ENCODE assay signal across 8 mouse cellular contexts in the genomic region with DNA sequence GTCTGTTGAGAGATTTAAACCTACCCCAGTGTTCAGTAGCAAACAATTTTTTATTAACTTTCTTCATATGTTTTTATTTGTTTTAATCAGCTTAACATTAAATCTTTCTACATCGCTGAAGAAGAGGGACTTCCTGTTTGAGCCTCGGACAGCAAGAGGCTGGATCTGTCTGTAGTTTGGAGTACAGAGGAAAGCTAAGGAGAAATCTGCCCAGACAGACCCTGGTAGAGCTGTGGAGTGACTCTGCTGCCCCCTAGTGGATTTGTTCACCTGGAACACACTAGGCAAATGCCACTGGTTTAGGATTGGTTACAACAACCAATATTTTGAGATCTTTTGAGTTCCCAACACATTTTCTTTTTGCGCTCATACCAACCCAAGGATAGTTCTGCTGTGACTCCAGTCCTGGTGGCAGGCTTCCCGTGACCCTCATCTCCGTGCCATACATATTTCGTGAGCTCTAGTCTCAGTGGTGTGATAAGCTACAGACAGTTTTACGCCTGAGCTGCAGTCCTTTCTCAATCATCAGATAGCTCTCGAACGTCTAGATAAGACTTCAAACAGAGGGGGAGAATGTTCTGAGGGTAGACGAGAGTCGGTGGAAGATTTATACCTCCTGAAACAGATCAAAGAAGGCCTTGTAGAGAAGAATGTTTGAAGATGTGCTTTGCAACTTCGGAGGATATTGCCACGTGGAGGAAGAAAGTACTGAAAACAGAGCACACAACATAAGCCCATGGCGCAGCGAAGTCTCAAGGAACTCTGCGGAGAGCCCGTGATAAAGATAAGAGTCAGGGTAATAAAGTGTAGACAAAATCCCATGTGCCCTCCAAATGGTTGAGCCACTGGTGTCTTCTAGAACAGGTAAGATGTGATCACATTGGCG.
DNase-seq lines count a peak whose midpoint lies in the region; ATAC-seq and TF ChIP-seq lines count a peak whose summit lies in the region.

No protein-coding gene starts in this region.

- peaks cover 8% of the 10 kb centered on the region for H3K4me1 ChIP-seq in G1E (ENCODE audit: insufficient read depth, low read depth, low read length)
- H3K4me1 ChIP-seq in forebrain, postnatal 0 days (ENCODE audit: insufficient read depth), result no peaks in the 10 kb centered on the region
- H3K4me1 ChIP-seq in lung, adult 2 months (ENCODE audit: control insufficient read depth, insufficient read depth, low read length), result peaks cover 3% of the 10 kb centered on the region

- H3K27me3 ChIP-seq in G1E (ENCODE audit: insufficient read depth, low read length), result peaks cover 9% of the 10 kb centered on the region
- no peaks in the 10 kb centered on the region for H3K27me3 ChIP-seq in forebrain, postnatal 0 days (ENCODE audit: insufficient read depth, low read length)

- no peaks in the 10 kb centered on the region for H3K36me3 ChIP-seq in G1E (replicated peaks)
- H3K36me3 ChIP-seq in forebrain, postnatal 0 days (ENCODE audit: insufficient read depth), result no peaks in the 10 kb centered on the region

- peak; percentile 87 for TF ChIP-seq CTCF in G1E (IDR thresholded peaks at IDR 0.05; ENCODE audit: low read depth, low read length)
- TF ChIP-seq CTCF in forebrain, postnatal 0 days (IDR thresholded peaks at IDR 0.05; ENCODE audit: low read depth), result peak; percentile 95
- peak; percentile 97 for TF ChIP-seq CTCF in layer of hippocampus, adult 2 months (conservative IDR thresholded peaks at IDR 0.05)
- TF ChIP-seq CTCF in lung, adult 2 months (IDR thresholded peaks at IDR 0.05; ENCODE audit: insufficient read depth, low read length), result peak; percentile 82

- WGBS in forebrain, postnatal 0 days, result 57% methylated on average over 18 of the region's 18 CpGs
- WGBS in lung, adult 2 months, result 19% methylated on average over 18 of the region's 18 CpGs

- TF ChIP-seq POLR2A in lung, adult 2 months (IDR thresholded peaks at IDR 0.05; ENCODE audit: borderline replicate concordance, extremely low read depth, low read depth, low read length), result no peak

- no peaks in the 10 kb centered on the region for H3K9me3 ChIP-seq in G1E (replicated peaks)
- no peaks in the 10 kb centered on the region for H3K9me3 ChIP-seq in forebrain, postnatal 0 days (ENCODE audit: low read length)

- no peak overlapping the region for H3K27ac ChIP-seq in forebrain, postnatal 0 days (ENCODE audit: low read depth, low read length)
- peak overlapping the region; percentile 49 for H3K27ac ChIP-seq in layer of hippocampus, adult 2 months

- H3K9ac ChIP-seq in forebrain, postnatal 0 days, result no peak overlapping the region

- ATAC-seq in G1E (ENCODE audit: extremely low read depth, insufficient number of reproducible peaks, low FRiP score, poor library complexity, severe bottlenecking), result peak; percentile 59
- ATAC-seq in forebrain, postnatal 0 days, result peak; percentile 96
- ATAC-seq in neutrophil, adult 5-6 weeks (ENCODE audit: extremely low read depth, insufficient number of reproducible peaks, low FRiP score, poor library complexity, severe bottlenecking), result peak; percentile 86

- H3K4me3 ChIP-seq in G1E (ENCODE audit: low read depth, low read length), result no peak overlapping the region
- no peak overlapping the region for H3K4me3 ChIP-seq in forebrain, postnatal 0 days (ENCODE audit: low read depth, low read length)
- no peak overlapping the region for H3K4me3 ChIP-seq in layer of hippocampus, adult 2 months
- H3K4me3 ChIP-seq in lung, adult 2 months (replicated peaks; ENCODE audit: extremely low read depth, low read depth, low read length), result no peak overlapping the region

- DNase-seq in G1E (ENCODE audit: low spot score), result peak; percentile 40
- peak; percentile 86 to 88 for DNase-seq in cerebellum, adult 18-20 months
- peak; percentile 92 for DNase-seq in forebrain, postnatal 0 days
- DNase-seq in heart, postnatal 4 days, result peak; percentile 91
- peak; percentile 88 to 93 for DNase-seq in layer of hippocampus, adult 2 months (ENCODE audit: low spot score in 2 of 2)
- peak; percentile 59 for DNase-seq in lung, adult 2 months
- DNase-seq in thymus, adult 18-20 months, result peak; percentile 58 to 79

- no peak overlapping the region for H3K4me2 ChIP-seq in forebrain, postnatal 0 days (ENCODE audit: low read depth)

Comparison
In these comparisons a context has a peak if more than half of its experiments do, and no peak if none do; other contexts are left out.
1. DNase-seq: peak in every context shown above with its lines; median percentile 92 in forebrain, postnatal 0 days; 91 in heart, postnatal 4 days; 90 in layer of hippocampus, adult 2 months; 87 in cerebellum, adult 18-20 months; 68 in thymus, adult 18-20 months; 59 in lung, adult 2 months; 40 in G1E.